Mouse (Mus musculus): ENCODE data around the gene Nxnl2.

- TF ChIP-seq TCF12 (IDR thresholded peaks at IDR 0.05; ENCODE audit: insufficient read depth, poor library complexity, severe bottlenecking) (no peak), TCF3 (IDR thresholded peaks at IDR 0.05; ENCODE audit: insufficient read length, low read depth) (no peak), POLR2A (IDR thresholded peaks at IDR 0.05; ENCODE audit: insufficient read length, low read depth) (no peak)
Observed at GRCm38 (mm10) chr13:51182236-51182635, 11.4 kb downstream of the Nxnl2 start.

Data from myocyte (in vitro differentiated cells).